Mouse (Mus musculus) heart, embryonic 15.5 days (tissue): ENCODE data around the gene Lztr1. TPM values are rescaled to one million over a fixed set of nuclear protein-coding genes. Genes with fewer than 3 reads are reported as not detected.
"Not testable (repeated sequence)": the region's sequence is repeated elsewhere in the genome, so short reads cannot be mapped to it uniquely, and the experiment has no call there.

Source experiments
- ATAC-seq: fragments of 200-750 bp; cut with Nextera tagmentation; replicated peaks from 2 replicates; pipeline ENCODE4 v1.8.0; 2017; ENCODE audit warnings: low read depth, moderate TSS enrichment; ENCODE audit not compliant: insufficient number of reproducible peaks, insufficient read depth, low FRiP score
- H3K27ac ChIP-seq: fragments of 300-500 bp; sonication (generic); 2 replicates; pipeline ENCODE4 v1.5.1; 2015; ENCODE audit warnings: mild to moderate bottlenecking, inconsistent platforms
- H3K27me3 ChIP-seq: fragments of 300-500 bp; sonication (generic); 2 replicates; pipeline ENCODE4 v1.6.1; 2015; ENCODE audit warnings: inconsistent platforms
- H3K36me3 ChIP-seq: fragments of 300-500 bp; sonication (generic); 2 replicates; pipeline ENCODE4 v1.6.1; 2015; ENCODE audit warnings: mild to moderate bottlenecking, inconsistent platforms
- H3K4me1 ChIP-seq: fragments of 300-500 bp; sonication (generic); replicated peaks from 2 replicates; pipeline ENCODE4 v1.6.1; 2015; ENCODE audit warnings: inconsistent platforms
- H3K4me2 ChIP-seq: fragments of 300-500 bp; sonication (generic); 2 replicates; pipeline ENCODE4 v1.6.1; 2015; ENCODE audit warnings: inconsistent platforms, mild to moderate bottlenecking, moderate library complexity
- H3K4me3 ChIP-seq: fragments of 300-500 bp; sonication (generic); 2 replicates; pipeline ENCODE4 v1.5.1; 2015; ENCODE audit warnings: mild to moderate bottlenecking, inconsistent platforms
- H3K9ac ChIP-seq: fragments of 300-500 bp; sonication (generic); 2 replicates; pipeline ENCODE4 v1.6.1; 2015; ENCODE audit warnings: mild to moderate bottlenecking, inconsistent platforms
- H3K9me3 ChIP-seq: fragments of 300-500 bp; sonication (generic); replicated peaks from 2 replicates; pipeline ENCODE4 v1.6.1; 2016; ENCODE audit warnings: inconsistent platforms
- WGBS: fragments of 180-500 bp; shearing (Covaris S2); methylation state at CpG from one replicate; pipeline ENCODE4 v1.1.7; 2015; ENCODE audit warnings: mixed read lengths; 5-methylcytosine and 5-hydroxymethylcytosine counted together
- polyA plus RNA-seq: library from polyadenylated mRNA; unstranded; fragments of >200 nt; fragmentation: Nextera tagmentation; extraction: Ambion mirVana; gene quantifications from 2 replicates; pipeline ENCODE4 v1.2.1, GENCODE M21; 2015

The Lztr1 gene
- polyA plus RNA-seq, 1 experiment from 2014 or later, result 45.6 TPM

DNA sequence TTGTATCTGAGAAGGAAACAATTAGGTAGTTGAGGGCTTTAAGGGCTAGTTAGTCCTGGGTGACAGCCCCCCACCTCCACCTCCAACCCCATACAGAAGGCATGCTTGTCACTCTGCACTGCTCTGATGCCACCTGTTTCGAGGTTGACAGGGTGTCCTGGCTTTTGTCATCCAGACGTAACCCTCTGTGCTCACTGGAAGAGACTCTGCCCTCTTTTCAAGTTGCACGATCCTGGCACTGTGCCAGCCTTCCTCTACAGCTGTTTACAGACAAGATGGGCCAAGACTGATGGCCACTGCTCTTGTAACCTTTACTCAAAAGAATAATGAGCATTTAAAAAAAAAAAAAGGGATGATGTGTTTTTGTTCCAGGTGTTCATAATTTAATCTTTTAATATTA, 22.0 kb upstream of the Lztr1 start:
- ATAC-seq, result peak; percentile 87

GRCm38 (mm10) chr16:17488478-17489468, 19.7 kb upstream of the Lztr1 start:
- Histone ChIP-seq H3K9ac (peak overlapping the region; percentile 58; the same call in 1 of the 2 replicates), H3K9me3 (no peaks in the 10 kb centered on the region), H3K4me3 (peak overlapping the region; percentile 55), H3K27me3 (0 out of 2 replicates have a peak, but pooled peaks cover 6% of the 10 kb centered on the region), H3K4me2 (peak overlapping the region; percentile 96), H3K27ac (no peak overlapping the region), H3K36me3 (peaks cover 15% of the 10 kb centered on the region), H3K4me1 (peaks cover 23% of the 10 kb centered on the region)
- WGBS, result 45% methylated on average over 14 of the region's 14 CpGs
- no peak for ATAC-seq

More for the DNA sequence above, 22.0 kb upstream of the Lztr1 start:
- no peak overlapping the region for H3K4me3 ChIP-seq
- H3K36me3 ChIP-seq, result peaks cover 19% of the 10 kb centered on the region
- H3K4me2 ChIP-seq, result no peak overlapping the region
- peak overlapping the region; percentile 51 for H3K27ac ChIP-seq
- WGBS, result 11% methylated on average over 3 of the region's 3 CpGs
- 0 out of 2 replicates have a peak, but pooled peaks cover 6% of the 10 kb centered on the region for H3K27me3 ChIP-seq
- H3K4me1 ChIP-seq, result peaks cover 23% of the 10 kb centered on the region
- no peaks in the 10 kb centered on the region for H3K9me3 ChIP-seq
- H3K9ac ChIP-seq, result no peak overlapping the region

- no peak within 1 kb of the TSS for H3K27ac ChIP-seq
- H3K27me3 ChIP-seq, result 0 out of 2 replicates have a peak, but pooled peaks cover 6% of the 10 kb centered on the region
- WGBS, result 1% methylated on average over 42 of the region's 47 CpGs
- H3K36me3 ChIP-seq, result peaks cover 8% of the 10 kb centered on the region
- peak within 1 kb of the TSS; percentile 55 for H3K4me3 ChIP-seq
- H3K9ac ChIP-seq, result peak within 1 kb of the TSS; percentile 58
- peak within 1 kb of the TSS; percentile 96 for H3K4me2 ChIP-seq
- H3K4me1 ChIP-seq, result peaks cover 23% of the 10 kb centered on the region
- ATAC-seq, result peak; percentile 55; the same call in 1 of the 2 replicates
- H3K9me3 ChIP-seq, result no peaks in the 10 kb centered on the region
Measured at GRCm38 (mm10) chr16:17489469-17490111, 18.9 kb upstream of the Lztr1 start, which contains the start of gene Aifm3. Gene Aifm3, plus strand, starts transcription at chr16:17489611.

- Histone ChIP-seq H3K9ac (no peak overlapping the region), H3K4me3 (no peak overlapping the region), H3K27ac (no peak overlapping the region), H3K4me2 (no peak overlapping the region), H3K27me3 (0 out of 2 replicates have a peak, but pooled peaks cover 6% of the 10 kb centered on the region), H3K36me3 (no peaks in the 10 kb centered on the region), H3K4me1 (peaks cover 17% of the 10 kb centered on the region), H3K9me3 (no peaks in the 10 kb centered on the region)
- ATAC-seq, result no peak
- WGBS, result 86% methylated on average over 5 of the region's 5 CpGs
Measured at GRCm38 (mm10) chr16:17491154-17491553, 17.3 kb upstream of the Lztr1 start.

- ATAC-seq, result no peak
- no peaks in the 10 kb centered on the region for H3K9me3 ChIP-seq
- no peak overlapping the region for H3K27ac ChIP-seq
- no peak overlapping the region for H3K4me3 ChIP-seq
- H3K4me2 ChIP-seq, result no peak overlapping the region
- 58% methylated on average over 5 of the region's 5 CpGs for WGBS
- H3K27me3 ChIP-seq, result 0 out of 2 replicates have a peak, but pooled peaks cover 6% of the 10 kb centered on the region
- no peaks in the 10 kb centered on the region for H3K36me3 ChIP-seq
- no peak overlapping the region for H3K9ac ChIP-seq
- peaks cover 20% of the 10 kb centered on the region for H3K4me1 ChIP-seq
Measured at GRCm38 (mm10) chr16:17491896-17492561, 16.5 kb upstream of the Lztr1 start.

DNA sequence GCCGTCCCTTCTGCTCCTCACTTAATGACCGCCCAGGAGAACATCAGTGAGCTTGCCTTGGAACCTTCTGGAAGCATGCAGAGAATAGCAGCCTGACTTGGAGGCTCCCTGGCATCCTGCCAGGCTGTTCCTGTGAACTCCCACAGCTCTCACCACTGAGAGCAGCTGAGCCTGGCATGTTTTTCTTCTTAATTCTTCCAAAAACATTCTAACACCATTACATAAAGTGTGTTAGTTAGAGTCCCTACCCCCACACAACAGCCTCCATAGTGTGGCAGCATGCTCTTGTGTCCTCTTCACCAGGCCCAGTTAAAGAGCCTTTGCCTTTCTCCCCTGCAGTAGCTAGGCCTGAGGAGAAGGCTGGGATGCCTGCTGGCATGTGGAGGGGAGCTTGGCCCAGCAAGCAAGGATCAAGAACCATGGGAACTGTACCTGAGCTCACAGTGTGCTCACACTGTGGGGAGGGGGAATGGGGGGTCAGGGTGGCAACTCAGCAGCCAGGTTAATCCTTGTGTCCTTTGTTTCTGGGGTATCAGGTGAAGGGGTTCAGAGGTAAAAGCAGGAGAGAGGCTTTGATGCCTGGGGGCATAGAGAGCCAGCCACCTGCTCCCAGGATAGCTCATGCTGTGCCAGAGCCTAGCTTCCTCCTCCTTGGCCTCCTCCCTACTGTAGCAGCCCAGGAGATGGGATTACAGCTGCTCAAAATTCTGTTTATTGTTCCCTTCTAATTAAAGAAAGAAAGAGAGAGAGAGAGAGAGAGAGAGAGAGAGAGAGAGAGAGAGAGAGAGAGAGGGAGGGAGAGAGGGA, 11.8 kb upstream of the Lztr1 start:
- Histone ChIP-seq H3K27me3 (no peaks in the 10 kb centered on the region), H3K27ac (no peak overlapping the region), H3K36me3 (no peaks in the 10 kb centered on the region), H3K4me3 (no peak overlapping the region), H3K4me2 (no peak overlapping the region), H3K9ac (no peak overlapping the region), H3K4me1 (peaks cover 10% of the 10 kb centered on the region), H3K9me3 (no peaks in the 10 kb centered on the region)
- ATAC-seq, result peak; percentile 33; the same call in 1 of the 2 replicates
- 23% methylated on average over 2 of the region's 2 CpGs for WGBS

- H3K9ac ChIP-seq, result no peak overlapping the region
- 35% methylated on average over 10 of the region's 10 CpGs for WGBS
- ATAC-seq, result no peak
- no peaks in the 10 kb centered on the region for H3K9me3 ChIP-seq
- no peak overlapping the region for H3K4me3 ChIP-seq
- H3K36me3 ChIP-seq, result no peaks in the 10 kb centered on the region
- 0 out of 2 replicates have a peak, but pooled peaks cover 5% of the 10 kb centered on the region for H3K27me3 ChIP-seq
- peaks cover 10% of the 10 kb centered on the region for H3K4me1 ChIP-seq
- H3K27ac ChIP-seq, result no peak overlapping the region
- H3K4me2 ChIP-seq, result no peak overlapping the region
Measured at GRCm38 (mm10) chr16:17499249-17499883, 9.1 kb upstream of the Lztr1 start.

DNA sequence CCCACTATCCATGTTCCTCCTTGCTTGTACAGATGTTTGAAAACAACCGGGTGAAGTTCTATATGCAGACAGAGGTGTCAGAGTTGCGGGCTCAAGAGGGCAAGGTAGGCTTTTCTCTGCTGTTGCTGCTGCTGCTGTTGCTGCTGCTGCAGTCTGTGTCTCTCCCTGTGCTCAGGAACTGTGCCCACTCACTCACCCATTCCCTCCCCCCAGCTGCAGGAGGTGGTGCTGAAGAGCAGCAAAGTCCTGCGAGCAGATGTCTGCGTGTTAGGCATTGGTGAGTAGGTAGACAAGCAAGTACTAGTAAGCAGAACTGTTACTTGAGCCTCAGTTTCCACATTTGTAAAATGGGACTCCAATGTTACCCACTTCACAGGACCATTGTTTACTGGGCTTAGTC, 5.8 kb upstream of the Lztr1 start:
- Histone ChIP-seq H3K27ac (no peak overlapping the region), H3K9me3 (no peaks in the 10 kb centered on the region), H3K4me1 (no peaks in the 10 kb centered on the region; the same call in 1 of the 2 replicates), H3K4me3 (no peak overlapping the region), H3K4me2 (no peak overlapping the region), H3K9ac (no peak overlapping the region), H3K36me3 (no peaks in the 10 kb centered on the region), H3K27me3 (0 out of 2 replicates have a peak, but pooled peaks cover 5% of the 10 kb centered on the region)
- 55% methylated on average over 4 of the region's 4 CpGs for WGBS
- ATAC-seq, result no peak

DNA sequence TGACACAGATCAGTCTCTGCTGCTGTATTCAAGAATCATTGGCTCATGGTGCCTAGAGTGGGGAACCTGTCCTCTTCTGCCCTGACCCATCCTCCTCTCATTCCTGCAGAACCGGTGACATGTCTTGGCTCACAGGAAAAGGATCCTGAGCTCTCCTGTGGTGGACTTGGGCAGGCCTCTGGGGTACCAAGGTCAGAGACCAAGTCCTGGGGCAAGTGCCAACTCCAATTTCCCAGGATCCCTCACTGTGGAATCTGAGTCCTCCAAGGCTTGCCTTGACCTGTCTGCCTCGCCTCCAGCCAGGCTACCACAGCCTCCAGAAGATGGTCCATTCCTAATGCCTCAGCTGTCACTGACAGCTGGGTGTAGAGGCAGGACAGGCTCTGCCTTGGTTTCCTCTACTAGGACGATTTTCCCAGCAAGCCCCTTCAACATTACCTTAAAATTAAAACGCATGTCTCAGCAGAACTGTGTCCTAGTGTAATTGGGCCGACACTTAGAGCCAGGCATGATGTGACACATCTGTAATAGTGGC, 1.4 kb upstream of the Lztr1 start:
- H3K9ac ChIP-seq, result no peak overlapping the region
- H3K27ac ChIP-seq, result no peak overlapping the region
- H3K27me3 ChIP-seq, result 0 out of 2 replicates have a peak, but pooled peaks cover 5% of the 10 kb centered on the region
- 76% methylated on average over 5 of the region's 5 CpGs for WGBS
- no peak for ATAC-seq
- H3K36me3 ChIP-seq, result peaks cover 5% of the 10 kb centered on the region; the same call in 1 of the 2 replicates
- H3K4me2 ChIP-seq, result no peak overlapping the region
- H3K4me3 ChIP-seq, result no peak overlapping the region
- peaks cover 16% of the 10 kb centered on the region for H3K4me1 ChIP-seq
- H3K9me3 ChIP-seq, result no peaks in the 10 kb centered on the region

GRCm38 (mm10) chr16:17508031-17508430, 457 bp upstream of the Lztr1 start:
- peak overlapping the region; percentile 74 for H3K4me3 ChIP-seq
- peak overlapping the region; percentile 73 for H3K9ac ChIP-seq
- ATAC-seq, H3K27me3 ChIP-seq, H3K9me3 ChIP-seq: not testable (repeated sequence)
- H3K36me3 ChIP-seq, result peaks cover 14% of the 10 kb centered on the region
- peaks cover 16% of the 10 kb centered on the region for H3K4me1 ChIP-seq
- H3K4me2 ChIP-seq, result peak overlapping the region; percentile 67
- peak overlapping the region; percentile 93 for H3K27ac ChIP-seq
- 28% methylated on average over 3 of the region's 3 CpGs for WGBS
